23 mouse cellular contexts compared by ENCODE assay signal in genomic region chr16:8532894-8533293, GRCm38 (mm10). TPM values are rescaled to one million over a fixed set of nuclear protein-coding genes. Genes with fewer than 3 reads are reported as not detected.
DNase-seq lines count a peak whose midpoint lies in the region; ATAC-seq and TF ChIP-seq lines count a peak whose summit lies in the region.
"Had no signal": no experiment of that assay in that cellular context is flagged by ENCODE, and none has a peak within 500 bp of the region (broad histone marks: within the 10 kb centered on the region; RNA-seq: fewer than 3 reads in every experiment).

No protein-coding gene starts in this region.

- H3K27ac ChIP-seq in liver, adult 2 months (replicated peaks; ENCODE audit: insufficient read depth, low read depth, low read length), result no peak overlapping the region
- no peak overlapping the region for H3K27ac ChIP-seq in liver, embryonic 11.5 days (ENCODE audit: low read depth, low read length)
- no peak overlapping the region for H3K27ac ChIP-seq in forebrain, embryonic 16.5 days (ENCODE audit: low read length)
- no peak overlapping the region for H3K27ac ChIP-seq in neural tube, embryonic 15.5 days (replicated peaks)
- H3K27ac ChIP-seq: embryonic facial prominence, embryonic 15.5 days; forebrain, embryonic 10.5 days; heart, embryonic 13.5 days; hindbrain, embryonic 12.5 days; hindbrain, postnatal 0 days had no signal

- no peak for TF ChIP-seq CTCF in liver, adult 2 months (IDR thresholded peaks at IDR 0.05; ENCODE audit: low read depth, low read length)

- no peaks in the 10 kb centered on the region for H3K27me3 ChIP-seq in liver, adult 2 months (ENCODE audit: control insufficient read depth, insufficient read depth, low read length)
- no peaks in the 10 kb centered on the region for H3K27me3 ChIP-seq in liver, embryonic 11.5 days (replicated peaks; ENCODE audit: control insufficient read depth, insufficient read depth, low read length)
- 0 out of 2 replicates have a peak, but pooled peaks cover 2% of the 10 kb centered on the region for H3K27me3 ChIP-seq in forebrain, embryonic 16.5 days (replicated peaks; ENCODE audit: control insufficient read depth, insufficient read depth, low read length)
- H3K27me3 ChIP-seq in neural tube, embryonic 15.5 days (replicated peaks), result no peaks in the 10 kb centered on the region
- H3K27me3 ChIP-seq: embryonic facial prominence, embryonic 15.5 days; heart, embryonic 13.5 days; Patski had no signal

- no peaks in the 10 kb centered on the region for H3K36me3 ChIP-seq in liver, adult 2 months (ENCODE audit: control insufficient read depth, insufficient read depth, low read length)
- H3K36me3 ChIP-seq in liver, embryonic 11.5 days (ENCODE audit: control insufficient read depth, insufficient read depth, low read length), result no peaks in the 10 kb centered on the region
- H3K36me3 ChIP-seq in forebrain, embryonic 16.5 days (ENCODE audit: control insufficient read depth, insufficient read depth), result no peaks in the 10 kb centered on the region
- H3K36me3 ChIP-seq in neural tube, embryonic 15.5 days, result 0 out of 2 replicates have a peak, but pooled peaks cover 6% of the 10 kb centered on the region
- H3K36me3 ChIP-seq: forebrain, embryonic 10.5 days; hindbrain, embryonic 12.5 days had no signal

- no peak overlapping the region for H3K4me3 ChIP-seq in liver, adult 2 months (ENCODE audit: insufficient read depth, low read depth, low read length)
- H3K4me3 ChIP-seq in liver, embryonic 11.5 days (ENCODE audit: low read depth, low read length), result no peak overlapping the region
- no peak overlapping the region for H3K4me3 ChIP-seq in forebrain, embryonic 16.5 days (replicated peaks; ENCODE audit: low read length)
- H3K4me3 ChIP-seq in neural tube, embryonic 15.5 days (replicated peaks), result no peak overlapping the region
- H3K4me3 ChIP-seq: embryonic facial prominence, embryonic 15.5 days; erythroblast, embryonic 14.5 days; forebrain, embryonic 10.5 days; heart, embryonic 13.5 days; hindbrain, embryonic 12.5 days had no signal

- no peak for TF ChIP-seq POLR2A in liver, adult 2 months (IDR thresholded peaks at IDR 0.05; ENCODE audit: extremely low read depth, insufficient read depth, low read length)

- H3K79me2 ChIP-seq in liver, adult 2 months (ENCODE audit: control insufficient read depth, insufficient read depth, low read length), result peaks cover 15% of the 10 kb centered on the region; the same call in 1 of the 2 replicates

- H3K9ac ChIP-seq in liver, adult 2 months (ENCODE audit: low read depth, low read length), result no peak overlapping the region
- H3K9ac ChIP-seq in liver, embryonic 11.5 days (ENCODE audit: low read depth, low read length), result no peak overlapping the region
- H3K9ac ChIP-seq in forebrain, embryonic 16.5 days (replicated peaks; ENCODE audit: low read depth, low read length), result no peak overlapping the region
- H3K9ac ChIP-seq in neural tube, embryonic 15.5 days (replicated peaks), result no peak overlapping the region
- H3K9ac ChIP-seq: embryonic facial prominence, embryonic 15.5 days; heart, embryonic 13.5 days; hindbrain, embryonic 12.5 days had no signal

- no peak for ATAC-seq in liver, embryonic 11.5 days (replicated peaks; ENCODE audit: low FRiP score)
- ATAC-seq in forebrain, embryonic 16.5 days, result no peak
- no peak for ATAC-seq in neural tube, embryonic 15.5 days (ENCODE audit: low FRiP score)
- ATAC-seq: forebrain, embryonic 14.5 days; hindbrain, postnatal 0 days; Patski had no signal

- WGBS in liver, adult 2 months, result 82% methylated on average over 7 of the region's 7 CpGs
- WGBS in liver, embryonic 11.5 days, result 54% methylated on average over 7 of the region's 7 CpGs
- WGBS in forebrain, embryonic 16.5 days, result 74% methylated on average over 7 of the region's 7 CpGs
- 76% methylated on average over 7 of the region's 7 CpGs for WGBS in neural tube, embryonic 15.5 days

- no peaks in the 10 kb centered on the region for H3K9me3 ChIP-seq in liver, embryonic 11.5 days (ENCODE audit: control insufficient read depth, low read length)
- no peaks in the 10 kb centered on the region for H3K9me3 ChIP-seq in forebrain, embryonic 16.5 days (ENCODE audit: control insufficient read depth, low read length)
- H3K9me3 ChIP-seq in neural tube, embryonic 15.5 days (replicated peaks), result no peaks in the 10 kb centered on the region
- H3K9me3 ChIP-seq: embryonic facial prominence, embryonic 15.5 days; heart, embryonic 13.5 days; hindbrain, embryonic 12.5 days had no signal

- no peak overlapping the region for H3K4me2 ChIP-seq in liver, embryonic 11.5 days
- H3K4me2 ChIP-seq in forebrain, embryonic 16.5 days (ENCODE audit: low read length), result no peak overlapping the region
- H3K4me2 ChIP-seq in neural tube, embryonic 15.5 days, result no peak overlapping the region
- H3K4me2 ChIP-seq: embryonic facial prominence, embryonic 15.5 days; heart, embryonic 13.5 days; hindbrain, embryonic 12.5 days had no signal

- peak; percentile 18 for DNase-seq in liver, adult 2 months (ENCODE audit: extremely low read depth, low read depth, low spot score)
- DNase-seq in liver, embryonic 11.5 days (ENCODE audit: low spot score), result no peak
- peak; percentile 11 for DNase-seq in 416B (ENCODE audit: low read depth)
- DNase-seq in ES-CJ7 (ENCODE audit: low read depth, low spot score), result peak; percentile 90
- peak; percentile 94 for DNase-seq in ZHBTc4 (ENCODE audit: low read depth, low spot score)
- no peak for DNase-seq in thymus, postnatal 4 days
- DNase-seq: adrenal gland, postnatal 14 days; cerebellum, adult 2 months; cerebellum, postnatal 10 days; embryo, embryonic 11 days; gastrocnemius, postnatal 36 days; heart, adult 11 months; heart, postnatal 36 days had no signal

- peaks cover 19% of the 10 kb centered on the region for H3K4me1 ChIP-seq in liver, adult 2 months (ENCODE audit: control insufficient read depth, insufficient read depth, low read length)
- no peaks in the 10 kb centered on the region for H3K4me1 ChIP-seq in liver, embryonic 11.5 days (replicated peaks; ENCODE audit: control insufficient read depth, insufficient read depth, low read length)
- H3K4me1 ChIP-seq in forebrain, embryonic 16.5 days (replicated peaks; ENCODE audit: control insufficient read depth, insufficient read depth, low read length), result no peaks in the 10 kb centered on the region; the same call in 1 of the 2 replicates
- H3K4me1 ChIP-seq in neural tube, embryonic 15.5 days, result peaks cover 25% of the 10 kb centered on the region
- H3K4me1 ChIP-seq: embryonic facial prominence, embryonic 15.5 days; hindbrain, embryonic 12.5 days had no signal

RNA-seq across cellular contexts. Expression of gene Abat, which starts 19.7 kb away (rescaled TPM):
- total RNA-seq in liver, adult 2 months (2014; rRNA removed), result 150 and 169 TPM in 2 replicates
- polyA plus RNA-seq in liver, adult 2 months (2012; rRNA removed), result 168 and 227 TPM in 2 replicates
- 25.6 and 29.2 TPM in 2 replicates for polyA plus RNA-seq in liver, embryonic 11.5 days (2014; fragmentation: Nextera tagmentation; extraction: Ambion mirVana)
- 48.5 and 58.0 TPM in 2 replicates for polyA plus RNA-seq in forebrain, embryonic 16.5 days (2015; fragmentation: Nextera tagmentation; extraction: Ambion mirVana)
- 111 TPM in 2 replicates for polyA plus RNA-seq in neural tube, embryonic 15.5 days (2015; fragmentation: Nextera tagmentation; extraction: Ambion mirVana)

Comparison
In these comparisons a context has a peak if more than half of its experiments do, and no peak if none do; other contexts are left out.
1. DNase-seq: peak in liver, adult 2 months (single experiment), 416B (single experiment), ES-CJ7 (single experiment) and ZHBTc4 (single experiment); none in liver, embryonic 11.5 days (single experiment) and thymus, postnatal 4 days (single experiment).